Mouse (Mus musculus): ENCODE measurements around the gene Pnmal2. TPM values are rescaled to one million over a fixed set of nuclear protein-coding genes. Genes with fewer than 3 reads are reported as not detected.
"Not testable (repeated sequence)": the region's sequence is repeated elsewhere in the genome, so short reads cannot be mapped to it uniquely, and the experiment has no call there.

Pnmal2 gene
- polyA plus RNA-seq, 1 experiment: 2.3 TPM

GRCm38 (mm10) chr7:16938117-16938791, 6.2 kb upstream of the Pnmal2 start:
- no peak for DNase-seq (ENCODE audit: low read depth, low spot score)
- 70% methylated on average over 17 of the region's 17 CpGs for WGBS

GRCm38 (mm10) chr7:16940292-16940691, 4.2 kb upstream of the Pnmal2 start:
- WGBS: 54% methylated on average over 7 of the region's 7 CpGs

GRCm38 (mm10) chr7:16942861-16943260, 1.6 kb upstream of the Pnmal2 start:
- 53% methylated on average over 4 of the region's 4 CpGs for WGBS

More at GRCm38 (mm10) chr7:16940292-16940691, 4.2 kb upstream of the Pnmal2 start:
- no peak for DNase-seq (ENCODE audit: low read depth, low spot score)

GRCm38 (mm10) chr7:16944808-16945315, 380 bp downstream of the Pnmal2 start:
- no peak for DNase-seq (ENCODE audit: low read depth, low spot score)
- 11% methylated on average over 22 of the region's 22 CpGs for WGBS

More at GRCm38 (mm10) chr7:16942861-16943260, 1.6 kb upstream of the Pnmal2 start:
- no peak for DNase-seq (ENCODE audit: low read depth, low spot score)

GRCm38 (mm10) chr7:16945419-16945818, 937 bp downstream of the Pnmal2 start:
- WGBS: 44% methylated on average over 17 of the region's 17 CpGs

GRCm38 (mm10) chr7:16946441-16947348, 2.2 kb downstream of the Pnmal2 start:
- no peak for DNase-seq (ENCODE audit: low read depth, low spot score)

More at GRCm38 (mm10) chr7:16945419-16945818, 937 bp downstream of the Pnmal2 start:
- DNase-seq (ENCODE audit: low read depth, low spot score): no peak

GRCm38 (mm10) chr7:16947349-16947895, 2.9 kb downstream of the Pnmal2 start:
- WGBS: 21% methylated on average over 21 of the region's 22 CpGs
- no peak for DNase-seq (ENCODE audit: low read depth, low spot score)

More at GRCm38 (mm10) chr7:16946441-16947348, 2.2 kb downstream of the Pnmal2 start:
- 13% methylated on average over 53 of the region's 53 CpGs for WGBS

GRCm38 (mm10) chr7:16947959-16948361, 3.5 kb downstream of the Pnmal2 start:
- no peak for DNase-seq (ENCODE audit: low read depth, low spot score)
- WGBS: 2% methylated on average over 4 of the region's 4 CpGs

GRCm38 (mm10) chr7:16948923-16949458, 4.5 kb downstream of the Pnmal2 start:
- 84% methylated on average over 8 of the region's 8 CpGs for WGBS
- no peak for DNase-seq (ENCODE audit: low read depth, low spot score)

- no peak for DNase-seq (ENCODE audit: low read depth, low spot score)
- WGBS: 11% methylated on average over 29 of the region's 29 CpGs
Observed at GRCm38 (mm10) chr7:16949908-16950841, 5.7 kb downstream of the Pnmal2 start.

- 21% methylated on average over 18 of the region's 18 CpGs for WGBS
- no peak for DNase-seq (ENCODE audit: low read depth, low spot score)
Observed at GRCm38 (mm10) chr7:16950861-16951635, 6.6 kb downstream of the Pnmal2 start.

GRCm38 (mm10) chr7:16953776-16954175, 9.3 kb downstream of the Pnmal2 start:
- DNase-seq (ENCODE audit: low read depth, low spot score): not testable (repeated sequence)
- 57% methylated on average over 2 of the region's 2 CpGs for WGBS

- WGBS: 85% methylated on average over 4 of the region's 4 CpGs
- DNase-seq (ENCODE audit: low read depth, low spot score): no peak
Observed at GRCm38 (mm10) chr7:16955712-16956111, 11.2 kb downstream of the Pnmal2 start.

GRCm38 (mm10) chr7:16956410-16957265, 12.2 kb downstream of the Pnmal2 start:
- no peak for DNase-seq (ENCODE audit: low read depth, low spot score)
- 64% methylated on average over 15 of the region's 15 CpGs for WGBS

- DNase-seq (ENCODE audit: low read depth, low spot score): no peak
- 49% methylated on average over 17 of the region's 17 CpGs for WGBS
Observed at GRCm38 (mm10) chr7:16959539-16960187, 15.2 kb downstream of the Pnmal2 start, which contains the start of gene Pnmal1. TSS of gene Pnmal1 (plus strand) at chr7:16959679.

- no peak for DNase-seq (ENCODE audit: low read depth, low spot score)
- WGBS: 30% methylated on average over 5 of the region's 5 CpGs
Observed at GRCm38 (mm10) chr7:16961678-16962077, 17.2 kb downstream of the Pnmal2 start.
